ENCODE assay signal across 23 mouse cellular contexts in genomic region chr3:151020014-151020413, GRCm38 (mm10).
"Had no signal": no experiment of that assay in that cellular context is flagged by ENCODE, and none has a peak within 500 bp of the region (broad histone marks: within the 10 kb centered on the region; RNA-seq: fewer than 3 reads in every experiment).

No protein-coding gene starts in this region.

- ATAC-seq: forebrain, embryonic 13.5 days; forebrain, embryonic 14.5 days; forebrain, embryonic 15.5 days; forebrain, embryonic 16.5 days; forebrain, postnatal 0 days had no signal

- DNase-seq: cerebellum, adult 9-11 months; cerebellum, postnatal 10 days; cerebellum, postnatal 14 days; cerebellum, postnatal 25 days; cerebellum, postnatal 36 days; embryo, embryonic 11 days; forebrain, postnatal 0 days; gastrocnemius, adult 2 months; gastrocnemius, postnatal 10 days; gastrocnemius, postnatal 14 days; gastrocnemius, postnatal 25 days; gastrocnemius, postnatal 36 days; heart, adult 11 months; heart, adult 18-20 months; heart, adult 2 months had no signal

- H3K27me3 ChIP-seq: embryonic facial prominence, embryonic 12.5 days; embryonic facial prominence, embryonic 13.5 days; embryonic facial prominence, embryonic 15.5 days; forebrain, embryonic 12.5 days; forebrain, embryonic 13.5 days; forebrain, embryonic 15.5 days had no signal
